Mouse (Mus musculus): ENCODE measurements around the gene Syn3.

GRCm38 (mm10) chr10:86201006-86201405, 297.7 kb downstream of the Syn3 start:
- TF ChIP-seq CTCF (IDR thresholded peaks at IDR 0.05; ENCODE audit: extremely low read depth, insufficient read depth, low read length) (no peak), POLR2A (IDR thresholded peaks at IDR 0.05; ENCODE audit: extremely low read depth, insufficient read depth, low read length) (no peak)

Data from cortical plate, adult 2 months (tissue).